Mouse (Mus musculus) G1E-ER4 (cell line): ENCODE results near the gene Eya2. TPM values are rescaled to one million over a fixed set of nuclear protein-coding genes. Genes with fewer than 3 reads are reported as not detected.

Source experiments
- GATA1 ChIP-seq: IDR thresholded peaks from one replicate; pipeline ENCODE4 v1.8.0; 2012; ENCODE audit warnings: low read length, inconsistent platforms
- polyA plus RNA-seq: library from polyadenylated mRNA; stranded (reverse); fragments of >175 nt; gene quantifications from 2 replicates; pipeline ENCODE4 v1.2.3, GENCODE M21; 2012

Gene Eya2
- polyA plus RNA-seq, 1 experiment, result not detected

DNA sequence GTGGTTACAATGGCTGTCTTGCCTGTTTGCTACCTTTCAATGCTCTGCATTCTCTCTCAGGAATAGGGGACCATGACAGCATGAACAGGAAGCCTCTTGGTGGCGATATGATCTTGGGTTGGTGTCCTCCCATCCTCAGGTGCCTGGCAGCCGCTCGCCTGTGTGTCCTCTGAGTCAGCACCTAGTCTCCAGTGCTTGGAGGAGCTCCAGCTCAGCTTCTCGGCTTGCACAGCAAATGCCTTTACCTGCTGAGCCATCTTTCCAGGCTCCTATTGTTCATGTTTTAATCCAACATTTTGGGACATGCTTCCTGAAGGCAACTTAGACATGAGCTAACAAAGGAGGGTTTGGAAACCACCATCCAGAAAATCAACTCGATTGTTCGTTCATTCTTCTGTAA lies 33.1 kb downstream of the Eya2 start:
- TF ChIP-seq GATA1, result no peak

DNA sequence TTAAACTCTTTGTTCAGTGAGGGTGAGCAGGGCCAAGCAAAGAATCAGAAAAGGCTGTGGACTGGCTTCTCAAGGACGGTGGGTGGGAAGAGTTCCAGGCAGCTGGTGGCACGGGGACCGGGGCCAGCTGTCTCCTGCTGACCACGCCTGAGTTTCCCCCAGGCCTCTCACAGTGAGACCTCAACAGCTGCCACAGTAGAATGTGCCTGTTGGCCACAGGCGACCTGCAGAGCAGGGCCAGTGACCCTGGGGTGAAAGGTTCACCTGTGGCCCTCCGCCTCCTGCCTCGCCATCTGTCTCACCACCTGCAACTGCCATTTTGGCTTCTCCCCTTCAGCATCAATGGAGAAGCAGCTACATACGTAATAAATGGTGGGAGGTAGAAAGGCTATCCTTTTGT lies 35.1 kb downstream of the Eya2 start:
- no peak for TF ChIP-seq GATA1

DNA sequence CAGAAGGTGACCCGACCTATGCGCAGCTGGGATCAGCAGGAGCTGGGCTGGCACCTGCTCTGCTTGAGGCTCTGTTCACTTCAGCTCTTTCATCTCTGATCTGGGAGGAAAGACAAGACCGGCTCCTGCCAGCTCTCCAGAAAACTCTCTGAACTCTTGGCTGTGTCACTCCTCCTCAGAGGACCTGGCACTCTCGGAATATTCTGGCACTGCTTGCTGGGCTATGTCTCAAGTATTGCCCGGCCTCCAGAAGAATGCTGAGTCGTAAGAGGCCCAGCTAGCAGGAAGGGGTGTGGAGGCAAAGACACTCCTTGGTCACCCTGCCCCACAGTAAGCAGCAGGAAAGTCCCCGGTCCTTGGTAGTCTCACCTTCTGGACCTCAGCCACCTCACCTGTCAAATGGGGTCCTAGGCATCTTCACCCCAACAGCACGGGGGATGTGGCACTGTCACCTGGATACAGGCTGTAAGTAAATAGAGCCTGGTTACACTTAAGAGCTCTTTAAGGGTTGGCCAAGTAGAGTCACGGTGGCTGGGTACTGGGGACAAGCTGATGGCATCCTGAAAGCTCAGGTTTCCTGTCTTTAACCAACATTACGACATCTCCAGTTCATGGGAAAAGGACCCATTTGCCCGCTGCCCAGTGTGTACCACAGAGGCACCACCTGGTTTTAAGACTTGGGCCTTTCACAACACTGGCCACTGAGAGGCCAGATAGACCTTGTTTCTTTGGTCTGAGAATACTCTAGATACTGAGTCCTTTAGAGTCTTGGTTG lies 38.4 kb downstream of the Eya2 start:
- TF ChIP-seq GATA1, result no peak

DNA sequence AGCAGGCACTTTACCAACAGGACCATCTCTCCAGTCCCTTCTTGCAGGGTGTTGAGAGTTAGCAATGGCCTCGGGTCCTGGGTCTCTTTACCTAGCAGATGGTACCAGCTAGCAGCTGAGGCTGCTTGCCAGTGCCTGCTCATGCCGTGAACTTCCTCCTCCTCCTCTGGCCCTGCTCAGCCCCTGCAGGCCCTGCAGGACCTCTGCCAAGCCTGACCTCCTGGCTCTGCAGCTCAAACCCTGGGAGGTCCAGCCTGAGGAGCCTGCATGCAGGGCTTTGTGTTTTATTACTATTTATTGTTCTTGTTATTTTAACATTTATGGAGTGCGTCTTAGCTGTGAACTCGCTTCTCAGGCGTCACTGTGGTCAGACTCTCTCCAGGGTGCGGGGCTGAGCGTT lies 39.6 kb downstream of the Eya2 start:
- TF ChIP-seq GATA1, result no peak

DNA sequence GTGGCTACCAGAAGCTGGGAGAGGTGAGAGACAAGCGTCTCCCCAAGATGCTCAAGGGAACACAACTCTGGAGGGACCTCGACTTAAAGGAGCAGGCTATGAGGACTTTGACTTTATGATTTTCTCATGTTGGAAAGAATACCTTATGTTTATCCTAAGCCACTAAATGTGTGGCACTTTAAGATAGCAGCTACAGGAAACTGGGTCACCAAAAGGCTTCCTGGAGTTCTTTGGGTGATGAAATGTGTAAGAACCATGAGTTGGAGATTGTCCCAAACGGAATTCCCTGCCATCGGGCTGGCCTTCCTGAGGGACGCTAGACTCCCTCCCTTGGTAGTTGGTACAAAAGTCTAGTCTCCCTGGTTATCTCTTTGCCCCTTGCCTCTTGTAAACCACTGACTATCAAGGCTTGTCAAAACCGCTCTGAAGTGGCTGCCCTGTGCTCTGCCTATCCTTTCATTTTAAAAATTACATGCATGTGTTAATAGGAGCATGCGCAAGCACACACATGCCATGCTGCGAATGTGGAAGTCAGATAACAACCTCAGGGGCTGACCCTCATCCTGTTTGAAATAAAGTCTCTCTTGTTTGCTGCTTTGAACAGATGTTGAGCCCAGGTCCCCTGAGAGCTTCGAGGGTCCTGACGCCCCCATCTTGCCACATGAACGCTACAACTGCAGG lies 44.4 kb downstream of the Eya2 start:
- TF ChIP-seq GATA1, result no peak

DNA sequence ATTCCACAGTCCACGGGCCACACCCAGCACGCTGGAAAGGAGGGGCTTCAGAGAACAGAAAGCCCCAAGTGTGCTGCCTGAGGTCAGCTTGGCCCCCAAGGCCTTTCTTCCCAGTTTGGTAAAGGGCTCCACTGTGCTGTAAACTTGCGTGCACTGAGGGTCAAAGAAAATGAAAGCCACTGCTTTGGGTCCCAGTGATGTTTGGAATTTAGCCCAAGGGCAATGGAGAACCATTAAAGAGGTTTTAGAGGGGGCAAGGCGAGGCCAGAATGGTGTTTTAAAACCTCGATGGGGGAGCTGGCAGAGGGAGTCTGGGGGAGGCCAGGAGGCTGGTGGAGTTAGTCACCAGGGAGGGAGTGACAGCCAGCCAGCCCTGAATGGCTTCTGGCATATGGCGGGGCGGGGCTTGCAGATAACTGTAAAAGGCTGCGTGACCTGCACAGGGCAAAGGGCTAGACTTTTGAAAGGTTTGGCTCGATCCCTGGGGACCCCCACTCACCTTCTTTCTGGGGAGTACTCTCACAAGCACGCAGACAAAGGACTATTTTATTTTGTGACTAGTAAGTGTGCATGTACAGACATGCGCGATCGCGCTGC lies 47.2 kb downstream of the Eya2 start:
- no peak for TF ChIP-seq GATA1

DNA sequence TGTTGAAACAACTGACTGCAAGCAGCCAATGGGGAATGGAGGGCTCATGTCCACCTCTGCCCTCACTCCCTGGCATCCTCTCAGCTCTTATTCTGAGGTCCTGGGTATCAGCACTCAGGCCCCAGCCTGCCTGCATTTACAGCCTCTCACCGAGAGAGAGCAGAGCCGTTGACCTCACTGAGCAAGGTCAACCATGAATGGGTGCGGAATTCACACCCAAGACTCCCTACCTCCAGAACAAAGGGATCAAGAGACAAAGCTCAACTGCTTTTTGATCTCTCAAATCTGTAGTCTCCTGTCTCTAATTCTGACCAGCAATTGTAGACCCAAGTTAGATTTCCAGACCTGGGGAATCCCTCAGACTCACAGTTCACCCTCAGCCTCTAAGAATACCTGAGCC lies 48.8 kb downstream of the Eya2 start:
- no peak for TF ChIP-seq GATA1

DNA sequence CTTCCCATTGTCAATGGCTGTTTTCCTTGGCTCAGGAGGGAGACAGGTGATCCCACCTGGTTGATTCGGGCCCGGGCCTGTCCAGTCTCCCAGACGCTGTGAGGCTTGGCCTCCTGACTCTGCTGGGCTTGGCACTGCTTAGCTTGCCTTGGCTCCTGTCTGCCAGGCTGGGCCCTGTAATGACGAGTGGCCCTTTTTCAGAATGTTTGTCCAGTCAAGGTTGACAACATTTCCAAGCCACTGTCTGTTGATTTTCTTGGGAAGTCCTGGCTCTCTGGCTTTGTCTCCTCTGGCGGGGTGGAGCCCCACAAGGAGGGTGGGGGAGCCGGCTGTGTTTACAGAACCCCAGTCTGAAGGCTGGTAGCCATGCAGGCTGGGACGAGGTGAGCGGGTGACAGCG lies 49.2 kb downstream of the Eya2 start:
- no peak for TF ChIP-seq GATA1

DNA sequence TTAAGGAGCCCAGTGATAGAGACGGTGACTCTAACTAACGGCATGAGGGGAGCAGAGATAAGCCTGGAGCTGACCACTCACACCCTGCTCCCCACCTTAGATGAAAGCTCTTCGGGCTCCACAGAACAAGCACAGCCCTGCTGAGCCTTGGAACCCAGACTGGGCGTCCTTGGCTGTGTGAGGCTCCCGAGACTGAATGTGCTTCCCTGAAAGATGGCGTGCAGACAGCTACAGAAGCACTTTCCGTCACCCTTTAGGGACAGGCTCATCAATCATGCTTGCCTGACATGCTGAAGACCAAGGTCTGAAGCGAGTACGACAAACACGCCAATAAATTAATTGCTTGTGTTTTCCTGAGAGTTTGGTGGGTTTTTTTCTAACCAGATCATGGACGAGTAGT lies 56.2 kb downstream of the Eya2 start:
- TF ChIP-seq GATA1, result no peak

DNA sequence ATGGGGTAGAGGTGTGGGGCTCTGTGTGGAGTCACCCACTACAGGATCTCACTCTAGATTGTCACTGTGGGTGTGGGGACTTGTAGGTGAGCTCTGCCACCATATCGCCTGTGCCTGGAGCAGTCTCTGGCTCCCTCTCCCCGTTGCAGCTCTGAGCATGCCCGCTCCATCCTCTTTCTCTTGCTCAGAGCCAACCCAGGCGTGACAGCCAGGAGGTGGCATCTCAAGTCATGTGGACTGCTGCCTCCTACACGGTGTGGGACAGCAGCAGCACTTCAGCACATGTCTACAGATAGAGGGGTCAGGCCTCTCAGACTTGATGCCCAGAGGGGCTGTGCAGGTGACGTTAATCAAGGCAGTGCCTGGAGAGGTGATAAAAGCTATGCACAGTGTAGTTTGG lies 57.4 kb downstream of the Eya2 start:
- no peak for TF ChIP-seq GATA1

DNA sequence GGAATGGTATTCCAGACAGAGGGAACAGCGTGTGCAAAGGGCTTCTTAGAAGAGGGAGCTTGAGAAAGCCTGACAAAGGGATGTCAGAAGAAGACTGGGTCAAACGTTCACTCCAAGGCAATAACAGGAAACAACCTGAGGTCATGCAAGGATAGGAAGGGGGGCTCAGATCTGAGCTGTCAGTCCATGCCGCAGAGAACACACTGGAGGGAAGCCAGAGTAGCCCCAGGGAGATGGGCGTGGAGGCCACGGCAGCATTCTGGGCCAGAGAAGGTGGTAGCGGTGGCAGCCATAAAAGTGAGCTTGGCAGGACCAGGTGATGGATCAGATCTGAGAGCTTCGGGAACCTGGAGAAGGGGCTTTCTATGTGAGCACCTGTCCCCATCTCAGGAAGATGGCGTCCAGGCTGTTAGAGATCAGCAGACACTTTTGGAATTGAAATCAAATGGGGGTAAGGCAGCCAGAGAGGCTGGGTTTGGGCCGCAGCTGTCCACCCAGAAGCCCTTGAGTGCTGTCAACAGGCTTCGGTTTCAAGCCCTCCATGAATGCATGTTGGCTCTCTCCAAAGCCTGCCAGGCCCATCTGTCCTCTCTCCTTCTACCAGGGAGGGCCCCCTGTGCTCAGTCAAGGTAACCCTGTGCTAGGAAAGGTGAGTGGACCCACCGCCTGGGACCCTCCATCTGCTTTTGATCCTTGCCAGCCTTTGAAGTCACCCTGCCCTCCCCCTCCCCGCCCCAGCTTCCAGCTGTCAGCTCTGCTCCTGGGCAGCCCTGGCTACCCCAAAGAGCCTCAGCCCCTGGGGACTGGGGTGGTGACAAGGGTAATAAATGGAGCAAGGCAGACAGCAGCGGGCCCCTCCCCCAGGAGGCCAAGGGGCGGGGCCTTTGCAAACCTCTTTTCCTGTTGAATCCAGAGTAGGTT lies 58.4 kb downstream of the Eya2 start:
- TF ChIP-seq GATA1, result no peak

DNA sequence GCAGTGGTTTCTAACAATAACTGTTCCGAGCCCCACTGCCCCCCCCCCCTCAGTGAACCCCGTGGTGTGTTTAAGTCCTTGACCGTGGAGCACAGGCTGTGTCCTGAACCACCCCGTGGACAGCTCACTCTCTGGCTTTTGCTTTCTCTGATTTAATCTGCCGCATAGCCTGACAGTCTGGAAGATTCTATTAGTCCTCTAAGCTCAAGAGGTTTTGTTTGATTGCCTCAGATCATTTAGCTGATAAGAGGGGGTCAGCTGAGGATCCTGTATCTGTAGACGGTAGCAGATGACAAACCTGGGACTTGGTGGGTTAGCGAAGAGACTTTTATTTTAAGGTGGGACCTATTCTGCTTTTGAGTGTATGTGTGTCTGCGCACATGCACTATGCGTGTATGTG lies 59.3 kb downstream of the Eya2 start:
- TF ChIP-seq GATA1, result no peak

DNA sequence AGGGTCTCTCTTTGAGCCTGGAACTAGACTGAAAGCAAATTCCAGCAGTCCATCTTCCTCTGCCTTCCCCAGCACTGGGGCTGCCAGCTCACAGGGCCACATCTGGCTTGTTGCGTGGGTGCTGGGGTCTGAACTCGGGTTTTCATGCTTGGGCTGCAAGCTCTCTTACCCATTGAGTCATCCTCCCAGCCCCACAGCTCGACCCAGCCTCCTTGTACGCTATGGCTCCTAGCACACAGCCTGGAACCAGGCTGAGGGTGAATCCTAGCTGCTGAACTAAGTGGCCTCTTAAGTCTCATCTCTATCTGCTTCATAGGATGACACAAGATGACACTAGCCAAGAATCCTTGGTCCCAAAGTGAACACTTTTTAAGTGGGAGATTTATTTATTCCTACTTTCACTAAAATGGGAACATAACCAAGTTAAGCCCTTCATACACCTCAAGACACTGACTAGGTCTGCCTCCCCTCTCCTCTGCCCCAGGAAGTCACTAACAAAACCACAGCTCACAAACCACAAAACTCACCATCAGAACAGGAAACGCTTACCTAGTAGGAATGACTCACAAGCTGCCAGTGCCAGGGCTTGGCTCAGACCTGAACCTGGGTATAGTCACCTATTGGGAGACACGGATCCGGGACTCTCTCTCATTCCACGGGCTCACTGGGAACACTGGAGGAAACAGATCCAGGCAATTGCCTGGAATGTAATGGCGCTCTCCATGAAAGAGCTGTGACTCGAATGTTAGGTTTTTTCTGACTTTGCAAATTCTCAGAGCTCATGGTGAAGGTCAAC lies 60.1 kb downstream of the Eya2 start:
- no peak for TF ChIP-seq GATA1

DNA sequence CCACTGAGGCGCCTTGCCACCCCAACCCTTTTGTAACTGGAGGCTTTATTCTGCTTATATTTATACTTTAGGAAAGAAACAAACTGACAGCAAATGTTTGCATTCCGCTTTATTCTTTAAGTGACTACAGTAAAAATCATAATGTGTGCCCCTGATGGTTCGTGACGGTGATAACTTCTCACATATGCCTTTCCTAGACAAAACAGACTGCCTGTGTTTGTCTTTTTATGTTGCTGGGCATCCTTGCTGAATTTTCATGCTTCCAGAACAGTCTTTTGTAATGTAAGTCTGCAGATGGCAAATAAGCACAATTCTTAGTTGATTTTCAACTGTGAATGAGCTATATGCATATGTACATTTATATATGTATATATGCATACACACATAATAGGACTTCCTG lies 61.7 kb downstream of the Eya2 start:
- TF ChIP-seq GATA1, result no peak

DNA sequence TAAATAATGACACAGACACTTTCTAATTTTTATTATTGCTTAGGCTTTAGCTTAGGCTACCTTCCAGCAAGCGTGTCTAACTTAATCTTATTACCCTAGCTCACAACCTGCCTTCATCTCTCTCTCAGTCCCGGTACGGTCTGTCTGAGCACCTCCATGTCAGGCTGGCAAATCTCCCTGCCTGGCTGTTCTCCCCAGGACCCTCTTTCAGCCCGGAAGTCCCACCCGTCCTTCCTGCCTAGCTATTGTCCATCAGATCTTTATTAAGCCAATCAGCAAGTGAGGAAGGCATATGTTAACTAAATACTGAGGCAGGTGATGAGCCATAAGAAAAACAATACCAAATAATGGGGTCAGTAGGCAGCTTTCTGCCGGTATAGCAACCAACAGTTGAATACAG lies 62.1 kb downstream of the Eya2 start:
- TF ChIP-seq GATA1, result no peak

DNA sequence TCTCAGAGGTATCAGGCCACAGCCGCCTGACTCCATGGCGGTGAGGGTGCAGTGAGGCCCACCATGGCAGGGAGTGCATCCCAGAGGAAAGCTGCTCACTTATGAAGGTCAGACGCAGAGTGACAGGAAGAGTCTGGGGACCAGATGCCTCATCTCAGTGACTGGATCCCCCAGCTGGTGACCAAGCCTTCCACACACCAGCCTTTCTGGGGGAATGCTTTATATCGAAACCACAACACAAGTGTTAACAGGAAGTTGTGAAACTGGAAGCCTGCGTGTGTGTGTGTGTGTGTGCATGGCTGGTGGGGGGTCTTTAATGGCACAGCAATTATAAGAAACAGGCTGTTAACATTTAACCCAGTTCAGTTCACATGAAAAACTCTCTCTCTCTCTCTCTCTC lies 64.7 kb downstream of the Eya2 start:
- no peak for TF ChIP-seq GATA1
